Mouse (Mus musculus): ENCODE results near the gene Fxyd2.

- TF ChIP-seq CTCF (IDR thresholded peaks at IDR 0.05; ENCODE audit: low read depth, low read length) (no peak), TAL1 (conservative IDR thresholded peaks at IDR 0.05; ENCODE audit: low read depth, low read length) (no peak), POLR2AphosphoS5 (IDR thresholded peaks at IDR 0.05; ENCODE audit: insufficient replicate concordance, low read depth, low read length) (no peak), GATA1 (IDR thresholded peaks at IDR 0.05; ENCODE audit: borderline replicate concordance, low read length) (no peak), GATA2 (IDR thresholded peaks at IDR 0.05; ENCODE audit: borderline replicate concordance, low read depth, low read length) (no peak)
These were observed 23.0 kb upstream of the Fxyd2 start for GRCm38 (mm10) chr9:45376427-45376826.

Data from G1E (cell line).